Mouse (Mus musculus): ENCODE data around the gene Daam1. TPM values are rescaled to one million over a fixed set of nuclear protein-coding genes. Genes with fewer than 3 reads are reported as not detected.

Daam1 gene
- polyA plus RNA-seq, 1 experiment: 26.2 TPM

GRCm38 (mm10) chr12:71899566-71899965, 68.7 kb downstream of the Daam1 start:
- no peak overlapping the region for H3K27ac ChIP-seq (ENCODE audit: insufficient read depth, low read length)
- no peak overlapping the region for H3K4me3 ChIP-seq (ENCODE audit: insufficient read depth, low read length)
- no peak for TF ChIP-seq CTCF (IDR thresholded peaks at IDR 0.05; ENCODE audit: extremely low read depth, insufficient read depth, low read length)
- no peak for TF ChIP-seq POLR2A (IDR thresholded peaks at IDR 0.05; ENCODE audit: extremely low read depth, insufficient read depth, low read length)
- peaks cover 10% of the 10 kb centered on the region for H3K4me1 ChIP-seq (ENCODE audit: control insufficient read depth, insufficient read depth, low read length)

- Histone ChIP-seq H3K27ac (ENCODE audit: insufficient read depth, low read length) (no peak overlapping the region), H3K4me1 (ENCODE audit: control insufficient read depth, insufficient read depth, low read length) (peaks cover 13% of the 10 kb centered on the region), H3K4me3 (ENCODE audit: insufficient read depth, low read length) (no peak overlapping the region)
- no peak for TF ChIP-seq CTCF (IDR thresholded peaks at IDR 0.05; ENCODE audit: extremely low read depth, insufficient read depth, low read length)
- no peak for TF ChIP-seq POLR2A (IDR thresholded peaks at IDR 0.05; ENCODE audit: extremely low read depth, insufficient read depth, low read length)
Measured at GRCm38 (mm10) chr12:71901211-71901610, 70.3 kb downstream of the Daam1 start.

GRCm38 (mm10) chr12:71901859-71902258, 71.0 kb downstream of the Daam1 start:
- Histone ChIP-seq H3K4me1 (ENCODE audit: control insufficient read depth, insufficient read depth, low read length) (peaks cover 14% of the 10 kb centered on the region), H3K4me3 (ENCODE audit: insufficient read depth, low read length) (no peak overlapping the region), H3K27ac (ENCODE audit: insufficient read depth, low read length) (peak overlapping the region; percentile 61; the same call in 1 of the 2 replicates)
- TF ChIP-seq POLR2A (IDR thresholded peaks at IDR 0.05; ENCODE audit: extremely low read depth, insufficient read depth, low read length) (no peak), CTCF (IDR thresholded peaks at IDR 0.05; ENCODE audit: extremely low read depth, insufficient read depth, low read length) (no peak)

- TF ChIP-seq CTCF (IDR thresholded peaks at IDR 0.05; ENCODE audit: extremely low read depth, insufficient read depth, low read length): no peak
- no peak for TF ChIP-seq POLR2A (IDR thresholded peaks at IDR 0.05; ENCODE audit: extremely low read depth, insufficient read depth, low read length)
- no peak overlapping the region for H3K27ac ChIP-seq (ENCODE audit: insufficient read depth, low read length)
- H3K4me3 ChIP-seq (ENCODE audit: insufficient read depth, low read length): no peak overlapping the region
- H3K4me1 ChIP-seq (ENCODE audit: control insufficient read depth, insufficient read depth, low read length): peaks cover 12% of the 10 kb centered on the region
Measured at GRCm38 (mm10) chr12:71902317-71902716, 71.4 kb downstream of the Daam1 start.

GRCm38 (mm10) chr12:71903218-71903617, 72.3 kb downstream of the Daam1 start:
- peaks cover 11% of the 10 kb centered on the region for H3K4me1 ChIP-seq (ENCODE audit: control insufficient read depth, insufficient read depth, low read length)
- H3K27ac ChIP-seq (ENCODE audit: insufficient read depth, low read length): no peak overlapping the region
- H3K4me3 ChIP-seq (ENCODE audit: insufficient read depth, low read length): no peak overlapping the region
- TF ChIP-seq CTCF (IDR thresholded peaks at IDR 0.05; ENCODE audit: extremely low read depth, insufficient read depth, low read length) (no peak), POLR2A (IDR thresholded peaks at IDR 0.05; ENCODE audit: extremely low read depth, insufficient read depth, low read length) (no peak)

GRCm38 (mm10) chr12:71904310-71904709, 73.4 kb downstream of the Daam1 start:
- TF ChIP-seq POLR2A (IDR thresholded peaks at IDR 0.05; ENCODE audit: extremely low read depth, insufficient read depth, low read length) (no peak), CTCF (IDR thresholded peaks at IDR 0.05; ENCODE audit: extremely low read depth, insufficient read depth, low read length) (no peak)
- Histone ChIP-seq H3K4me1 (ENCODE audit: control insufficient read depth, insufficient read depth, low read length) (peaks cover 12% of the 10 kb centered on the region), H3K4me3 (ENCODE audit: insufficient read depth, low read length) (no peak overlapping the region), H3K27ac (ENCODE audit: insufficient read depth, low read length) (no peak overlapping the region)

- no peak for TF ChIP-seq CTCF (IDR thresholded peaks at IDR 0.05; ENCODE audit: extremely low read depth, insufficient read depth, low read length)
- no peak for TF ChIP-seq POLR2A (IDR thresholded peaks at IDR 0.05; ENCODE audit: extremely low read depth, insufficient read depth, low read length)
- Histone ChIP-seq H3K27ac (ENCODE audit: insufficient read depth, low read length) (no peak overlapping the region), H3K4me1 (ENCODE audit: control insufficient read depth, insufficient read depth, low read length) (peaks cover 15% of the 10 kb centered on the region), H3K4me3 (ENCODE audit: insufficient read depth, low read length) (no peak overlapping the region)
Measured at GRCm38 (mm10) chr12:71904926-71905325, 74.0 kb downstream of the Daam1 start.

GRCm38 (mm10) chr12:71905640-71906320, 74.9 kb downstream of the Daam1 start:
- no peak for TF ChIP-seq CTCF (IDR thresholded peaks at IDR 0.05; ENCODE audit: extremely low read depth, insufficient read depth, low read length)
- TF ChIP-seq POLR2A (IDR thresholded peaks at IDR 0.05; ENCODE audit: extremely low read depth, insufficient read depth, low read length): no peak
- peak overlapping the region; percentile 27; the same call in 1 of the 2 replicates for H3K27ac ChIP-seq (ENCODE audit: insufficient read depth, low read length)

GRCm38 (mm10) chr12:71906582-71907267, 75.8 kb downstream of the Daam1 start:
- H3K4me1 ChIP-seq (ENCODE audit: control insufficient read depth, insufficient read depth, low read length): peaks cover 16% of the 10 kb centered on the region
- TF ChIP-seq POLR2A (IDR thresholded peaks at IDR 0.05; ENCODE audit: extremely low read depth, insufficient read depth, low read length) (no peak), CTCF (IDR thresholded peaks at IDR 0.05; ENCODE audit: extremely low read depth, insufficient read depth, low read length) (no peak)
- no peak overlapping the region for H3K4me3 ChIP-seq (ENCODE audit: insufficient read depth, low read length)
- H3K27ac ChIP-seq (ENCODE audit: insufficient read depth, low read length): no peak overlapping the region

More at GRCm38 (mm10) chr12:71905640-71906320, 74.9 kb downstream of the Daam1 start:
- Histone ChIP-seq H3K4me3 (ENCODE audit: insufficient read depth, low read length) (no peak overlapping the region), H3K4me1 (ENCODE audit: control insufficient read depth, insufficient read depth, low read length) (peaks cover 16% of the 10 kb centered on the region)

GRCm38 (mm10) chr12:71908984-71909383, 78.1 kb downstream of the Daam1 start:
- Histone ChIP-seq H3K4me1 (ENCODE audit: control insufficient read depth, insufficient read depth, low read length) (peaks cover 14% of the 10 kb centered on the region), H3K27ac (ENCODE audit: insufficient read depth, low read length) (no peak overlapping the region), H3K4me3 (ENCODE audit: insufficient read depth, low read length) (no peak overlapping the region)
- TF ChIP-seq POLR2A (IDR thresholded peaks at IDR 0.05; ENCODE audit: extremely low read depth, insufficient read depth, low read length) (no peak), CTCF (IDR thresholded peaks at IDR 0.05; ENCODE audit: extremely low read depth, insufficient read depth, low read length) (no peak)

Measured in cortical plate, adult 2 months (tissue).